In the genomic region with DNA sequence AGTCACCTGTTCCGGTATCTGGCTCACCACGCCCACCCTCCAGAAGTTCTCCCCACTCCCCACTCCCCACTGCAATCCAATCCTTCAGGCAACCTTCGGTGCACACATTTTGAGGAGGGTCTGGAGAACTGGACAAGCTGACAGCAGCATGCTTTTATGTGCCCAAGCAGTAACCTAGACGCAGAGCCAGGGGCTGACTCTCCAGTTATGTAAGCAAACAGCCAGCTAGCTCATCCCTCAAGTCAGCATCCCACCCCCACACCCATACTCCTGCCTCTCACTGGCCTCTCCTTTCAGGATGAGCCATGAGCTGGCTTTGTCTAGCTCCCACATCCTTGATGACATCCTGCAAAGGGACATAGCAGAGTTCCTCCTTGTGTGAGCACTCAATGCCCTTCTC, we compare ENCODE assay signal across 29 mouse cellular contexts.
DNase-seq lines count a peak whose midpoint lies in the region; ATAC-seq and TF ChIP-seq lines count a peak whose summit lies in the region.
"Had no signal": no experiment of that assay in that cellular context is flagged by ENCODE, and none has a peak within 500 bp of the region (broad histone marks: within the 10 kb centered on the region; RNA-seq: fewer than 3 reads in every experiment).

No protein-coding gene starts in this region.

- no peak overlapping the region for H3K4me2 ChIP-seq in hindbrain, embryonic 11.5 days (replicated peaks; ENCODE audit: low read depth, low read length)
- H3K4me2 ChIP-seq: embryonic facial prominence, embryonic 12.5 days; heart, embryonic 15.5 days; kidney, embryonic 15.5 days; limb, embryonic 13.5 days; liver, embryonic 12.5 days; neural tube, embryonic 12.5 days had no signal

- H3K9ac ChIP-seq in hindbrain, embryonic 11.5 days (ENCODE audit: low read depth, low read length), result no peak overlapping the region
- H3K9ac ChIP-seq: embryonic facial prominence, embryonic 12.5 days; heart, embryonic 15.5 days; kidney, embryonic 15.5 days; limb, embryonic 13.5 days; liver, embryonic 12.5 days; neural tube, embryonic 12.5 days had no signal

- no peaks in the 10 kb centered on the region for H3K36me3 ChIP-seq in hindbrain, embryonic 10.5 days
- H3K36me3 ChIP-seq in hindbrain, embryonic 11.5 days (ENCODE audit: control insufficient read depth, insufficient read depth, low read length), result no peaks in the 10 kb centered on the region
- H3K36me3 ChIP-seq: embryonic facial prominence, embryonic 12.5 days; G1E; heart, embryonic 15.5 days; kidney, embryonic 15.5 days; limb, embryonic 13.5 days; liver, embryonic 12.5 days; neural tube, embryonic 12.5 days had no signal

- ATAC-seq in hindbrain, embryonic 11.5 days (ENCODE audit: low FRiP score), result no peak
- ATAC-seq: forebrain, embryonic 14.5 days; intestine, postnatal 0 days; liver, embryonic 12.5 days had no signal

- H3K4me1 ChIP-seq in hindbrain, embryonic 10.5 days (replicated peaks), result peaks cover 38% of the 10 kb centered on the region
- peaks cover 4% of the 10 kb centered on the region; the same call in 1 of the 2 replicates for H3K4me1 ChIP-seq in hindbrain, embryonic 11.5 days (replicated peaks; ENCODE audit: control insufficient read depth, insufficient read depth, low read length)
- H3K4me1 ChIP-seq: heart, embryonic 15.5 days; liver, embryonic 12.5 days; megakaryocyte, embryonic 14.5 days had no signal

- H3K4me3 ChIP-seq in hindbrain, embryonic 10.5 days, result no peak overlapping the region
- H3K4me3 ChIP-seq in hindbrain, embryonic 11.5 days (ENCODE audit: low read depth, low read length), result no peak overlapping the region
- no peak overlapping the region for H3K4me3 ChIP-seq in left cerebral cortex, adult 2 months
- H3K4me3 ChIP-seq: embryonic facial prominence, embryonic 12.5 days; gastrocnemius, adult 2 months; heart, embryonic 15.5 days; kidney, embryonic 15.5 days; limb, embryonic 13.5 days; liver, embryonic 12.5 days; megakaryocyte, embryonic 14.5 days; neural tube, embryonic 12.5 days had no signal

- no peak for DNase-seq in hindbrain, embryonic 10.5 days (ENCODE audit: low spot score)
- DNase-seq in hindbrain, embryonic 11.5 days (ENCODE audit: low spot score), result no peak
- DNase-seq in left cerebral cortex, adult 2 months (ENCODE audit: extremely low spot score in 1 of 2, low spot score in 2 of 2), result peak; percentile 28 to 52
- DNase-seq in left cerebral cortex, adult 11 months (ENCODE audit: low spot score), result no peak
- peak; percentile 59 for DNase-seq in right cerebral cortex, postnatal 25 days
- DNase-seq in right cerebral cortex, postnatal 14 days, result no peak
- peak; percentile 32 for DNase-seq in telencephalon, adult 2 months (ENCODE audit: low read depth, low spot score)
- no peak for DNase-seq in cerebellum, adult 18-20 months
- DNase-seq: adrenal gland, adult 2 months; B cell, adult 2 months; gastrocnemius, adult 2 months; heart, postnatal 4 days; layer of hippocampus, postnatal 36 days; lung, adult 2 months; lung, postnatal 36 days; midbrain, embryonic 14.5 days; spleen, adult 18-20 months; thymus, postnatal 14 days had no signal

- no peak for TF ChIP-seq CTCF in left cerebral cortex, adult 2 months (IDR thresholded peaks at IDR 0.05)

- WGBS in hindbrain, embryonic 10.5 days, result 73% methylated on average over 4 of the region's 4 CpGs
- WGBS in hindbrain, embryonic 11.5 days, result 78% methylated on average over 4 of the region's 4 CpGs

- peaks cover 13% of the 10 kb centered on the region for H3K27me3 ChIP-seq in hindbrain, embryonic 10.5 days (ENCODE audit: insufficient read depth, poor library complexity, severe bottlenecking)
- no peaks in the 10 kb centered on the region for H3K27me3 ChIP-seq in hindbrain, embryonic 11.5 days (ENCODE audit: control insufficient read depth, insufficient read depth, low read length)
- H3K27me3 ChIP-seq: CH12.LX; kidney, embryonic 15.5 days; megakaryocyte, embryonic 14.5 days; neural tube, embryonic 12.5 days had no signal

- intact Hi-C loops in left cerebral cortex, adult 2 months (cut with DNase I), result no loop called here

- H3K9me3 ChIP-seq in hindbrain, embryonic 10.5 days, result no peaks in the 10 kb centered on the region
- H3K9me3 ChIP-seq in hindbrain, embryonic 11.5 days (ENCODE audit: control insufficient read depth, low read length), result no peaks in the 10 kb centered on the region
- H3K9me3 ChIP-seq: embryonic facial prominence, embryonic 12.5 days; heart, embryonic 15.5 days; kidney, embryonic 15.5 days; limb, embryonic 13.5 days; liver, embryonic 12.5 days; neural tube, embryonic 12.5 days had no signal

- peak overlapping the region; percentile 66 for H3K27ac ChIP-seq in hindbrain, embryonic 10.5 days
- no peak overlapping the region for H3K27ac ChIP-seq in hindbrain, embryonic 11.5 days (ENCODE audit: low read depth, low read length)
- peak overlapping the region; percentile 55 for H3K27ac ChIP-seq in left cerebral cortex, adult 2 months
- H3K27ac ChIP-seq: embryonic facial prominence, embryonic 12.5 days; gastrocnemius, adult 2 months; heart, embryonic 15.5 days; kidney, embryonic 15.5 days; limb, embryonic 13.5 days; liver, embryonic 12.5 days; neural tube, embryonic 12.5 days had no signal

Comparison
In these comparisons a context has a peak if more than half of its experiments do, and no peak if none do; other contexts are left out.
1. DNase-seq: peak in left cerebral cortex, adult 2 months (2 of 2), right cerebral cortex, postnatal 25 days (single experiment) and telencephalon, adult 2 months (single experiment); none in hindbrain, embryonic 10.5 days (single experiment), hindbrain, embryonic 11.5 days (single experiment), left cerebral cortex, adult 11 months (single experiment), right cerebral cortex, postnatal 14 days (single experiment) and cerebellum, adult 18-20 months (0 of 2).